Mouse (Mus musculus) small intestine, adult 2 months (tissue): ENCODE measurements at regions not wholly inside any gene's neighbourhood (a gene's known extent, or its start where the extent isn't known, plus 50 kb on each side); places are given as distances from the start of the nearest gene placed in this dataset.

Experiments used
- CTCF ChIP-seq: fragments of 200-500 bp; IDR thresholded peaks from 2 replicates; pipeline ENCODE4 v1.5.1; 2012; ENCODE audit warnings: low read depth, mild to moderate bottlenecking, control low read depth, inconsistent platforms, low read length, moderate library complexity, mixed read lengths; ENCODE audit not compliant: insufficient replicate concordance, insufficient read length; ENCODE audit errors: extremely low read depth
- POLR2A ChIP-seq: fragments of 200-500 bp; IDR thresholded peaks from 2 replicates; pipeline ENCODE4 v1.6.1; 2012; ENCODE audit warnings: low read depth, mild to moderate bottlenecking, control low read depth, inconsistent platforms, low read length, moderate library complexity

- TF ChIP-seq CTCF (no peak), POLR2A (no peak)
Observed at GRCm38 (mm10) chr6:31204434-31204833, 194.1 kb upstream of the Mkln1 start.
